Mouse (Mus musculus): ENCODE results near the gene Sf3b1. TPM values are rescaled to one million over a fixed set of nuclear protein-coding genes. Genes with fewer than 3 reads are reported as not detected.
"Not testable (repeated sequence)": the region's sequence is repeated elsewhere in the genome, so short reads cannot be mapped to it uniquely, and the experiment has no call there.

Sf3b1 gene
- polyA plus RNA-seq, 1 experiment from 2014 or later = 206 TPM

GRCm38 (mm10) chr1:54965159-54965995 is 61.9 kb downstream of the Sf3b1 start:
- Histone ChIP-seq H3K27me3 (ENCODE audit: insufficient read depth, poor library complexity, severe bottlenecking) (no peaks in the 10 kb centered on the region), H3K9me3 (no peaks in the 10 kb centered on the region), H3K27ac (no peak overlapping the region), H3K4me3 (no peak overlapping the region), H3K36me3 (no peaks in the 10 kb centered on the region), H3K4me1 (replicated peaks) (0 out of 2 replicates have a peak, but pooled peaks cover 7% of the 10 kb centered on the region)
- 68% methylated on average over 11 of the region's 11 CpGs for WGBS
- no peak for DNase-seq (ENCODE audit: low spot score)

- Histone ChIP-seq H3K4me3 (no peak overlapping the region), H3K27ac (no peak overlapping the region), H3K9me3 (no peaks in the 10 kb centered on the region), H3K27me3 (ENCODE audit: insufficient read depth, poor library complexity, severe bottlenecking) (no peaks in the 10 kb centered on the region), H3K36me3 (no peaks in the 10 kb centered on the region), H3K4me1 (replicated peaks) (0 out of 2 replicates have a peak, but pooled peaks cover 7% of the 10 kb centered on the region)
- WGBS = 85% methylated on average over 9 of the region's 9 CpGs
- DNase-seq (ENCODE audit: low spot score) = no peak
These were observed 65.6 kb downstream of the Sf3b1 start for GRCm38 (mm10) chr1:54961724-54962123.

- Histone ChIP-seq H3K4me3 (no peak overlapping the region), H3K27me3 (ENCODE audit: insufficient read depth, poor library complexity, severe bottlenecking) (no peaks in the 10 kb centered on the region), H3K36me3 (no peaks in the 10 kb centered on the region), H3K9me3 (no peaks in the 10 kb centered on the region), H3K27ac (no peak overlapping the region), H3K4me1 (replicated peaks) (0 out of 2 replicates have a peak, but pooled peaks cover 4% of the 10 kb centered on the region)
- no peak for DNase-seq (ENCODE audit: low spot score)
- WGBS = 66% methylated on average over 9 of the region's 9 CpGs
These were observed 66.6 kb downstream of the Sf3b1 start for GRCm38 (mm10) chr1:54960613-54961165.

- Histone ChIP-seq H3K4me1 (replicated peaks) (no peaks in the 10 kb centered on the region), H3K27ac (no peak overlapping the region), H3K4me3 (no peak overlapping the region), H3K27me3 (ENCODE audit: insufficient read depth, poor library complexity, severe bottlenecking) (no peaks in the 10 kb centered on the region), H3K36me3 (no peaks in the 10 kb centered on the region), H3K9me3 (no peaks in the 10 kb centered on the region)
- no peak for DNase-seq (ENCODE audit: low spot score)
- WGBS = 74% methylated on average over 3 of the region's 3 CpGs
These were observed 68.8 kb downstream of the Sf3b1 start for GRCm38 (mm10) chr1:54958525-54958924.

- not testable (repeated sequence) for H3K27ac ChIP-seq; DNase-seq (ENCODE audit: low spot score); H3K4me1 ChIP-seq (replicated peaks); H3K27me3 ChIP-seq (ENCODE audit: insufficient read depth, poor library complexity, severe bottlenecking); H3K36me3 ChIP-seq; H3K4me3 ChIP-seq; H3K9me3 ChIP-seq
- WGBS = 93% methylated on average over 14 of the region's 14 CpGs
These were observed 70.3 kb downstream of the Sf3b1 start for GRCm38 (mm10) chr1:54956995-54957394.

- 87% methylated on average over 4 of the region's 4 CpGs for WGBS
- H3K36me3 ChIP-seq = no peaks in the 10 kb centered on the region
These were observed 72.4 kb downstream of the Sf3b1 start for GRCm38 (mm10) chr1:54954856-54955255.

GRCm38 (mm10) chr1:54944648-54945047 is 82.6 kb downstream of the Sf3b1 start:
- DNase-seq (ENCODE audit: low spot score) = no peak
- Histone ChIP-seq H3K9me3 (no peaks in the 10 kb centered on the region), H3K4me3 (no peak overlapping the region), H3K27ac (no peak overlapping the region), H3K27me3 (ENCODE audit: insufficient read depth, poor library complexity, severe bottlenecking) (no peaks in the 10 kb centered on the region), H3K4me1 (replicated peaks) (no peaks in the 10 kb centered on the region), H3K36me3 (no peaks in the 10 kb centered on the region)
- 81% methylated on average over 3 of the region's 3 CpGs for WGBS

More at GRCm38 (mm10) chr1:54954856-54955255, 72.4 kb downstream of the Sf3b1 start:
- no peak overlapping the region for H3K27ac ChIP-seq
- H3K4me3 ChIP-seq = no peak overlapping the region
- H3K4me1 ChIP-seq (replicated peaks) = no peaks in the 10 kb centered on the region
- H3K9me3 ChIP-seq = no peaks in the 10 kb centered on the region
- no peak for DNase-seq (ENCODE audit: low spot score)
- H3K27me3 ChIP-seq (ENCODE audit: insufficient read depth, poor library complexity, severe bottlenecking) = no peaks in the 10 kb centered on the region

GRCm38 (mm10) chr1:54935466-54935865 is 91.8 kb downstream of the Sf3b1 start:
- peaks cover 6% of the 10 kb centered on the region; the same call in 1 of the 2 replicates for H3K4me1 ChIP-seq (replicated peaks)
- DNase-seq (ENCODE audit: low spot score) = no peak
- no peak overlapping the region for H3K4me3 ChIP-seq
- no peaks in the 10 kb centered on the region for H3K36me3 ChIP-seq
- WGBS = 85% methylated on average over 3 of the region's 3 CpGs
- no peak overlapping the region for H3K27ac ChIP-seq
- no peaks in the 10 kb centered on the region for H3K27me3 ChIP-seq (ENCODE audit: insufficient read depth, poor library complexity, severe bottlenecking)
- H3K9me3 ChIP-seq = no peaks in the 10 kb centered on the region

Other genes starting within 250 kb of the Sf3b1 start
- 11.0 and 11.9 TPM in 2 replicates for gene Ankrd44, start 101.1 kb downstream of the Sf3b1 start, polyA plus RNA-seq (2016; fragmentation: Nextera tagmentation; extraction: Ambion mirVana)
- gene Coq10b, start 25.3 kb upstream of the Sf3b1 start, polyA plus RNA-seq (2016; fragmentation: Nextera tagmentation; extraction: Ambion mirVana) = 26.4 and 29.3 TPM in 2 replicates
- gene Hspe1, start 60.7 kb upstream of the Sf3b1 start, polyA plus RNA-seq (2016; fragmentation: Nextera tagmentation; extraction: Ambion mirVana) = 452 and 562 TPM in 2 replicates
- 325 and 525 TPM in 2 replicates for gene Hspd1, start 60.8 kb upstream of the Sf3b1 start, polyA plus RNA-seq (2016; fragmentation: Nextera tagmentation; extraction: Ambion mirVana)
- gene Mob4, start 103.8 kb upstream of the Sf3b1 start, polyA plus RNA-seq (2016; fragmentation: Nextera tagmentation; extraction: Ambion mirVana) = 117 and 138 TPM in 2 replicates
- gene Rftn2, start 199.3 kb upstream of the Sf3b1 start, polyA plus RNA-seq (2016; fragmentation: Nextera tagmentation; extraction: Ambion mirVana) = 7.3 and 8.5 TPM in 2 replicates
- gene Mars2, start 209.7 kb upstream of the Sf3b1 start, polyA plus RNA-seq (2016; fragmentation: Nextera tagmentation; extraction: Ambion mirVana) = 2.7 and 3.2 TPM in 2 replicates

All from hindbrain, embryonic 10.5 days (tissue).